Mouse (Mus musculus) midbrain, embryonic 15.5 days (tissue): ENCODE results near the gene Fstl4. TPM values are rescaled to one million over a fixed set of nuclear protein-coding genes. Genes with fewer than 3 reads are reported as not detected.

Experiments
- ATAC-seq: fragments of 200-750 bp; cut with Nextera tagmentation; replicated peaks from 2 replicates; pipeline ENCODE4 v1.8.0; 2017; ENCODE audit warnings: moderate TSS enrichment
- H3K27ac ChIP-seq: fragments of 300-500 bp; sonication (generic); 2 replicates; pipeline ENCODE4 v1.5.1; 2015; ENCODE audit warnings: mild to moderate bottlenecking, inconsistent platforms
- H3K27me3 ChIP-seq: fragments of 300-500 bp; sonication (generic); replicated peaks from 2 replicates; pipeline ENCODE4 v1.6.1; 2015; ENCODE audit warnings: inconsistent platforms
- H3K36me3 ChIP-seq: fragments of 300-500 bp; sonication (generic); replicated peaks from 2 replicates; pipeline ENCODE4 v1.6.1; 2015; ENCODE audit warnings: inconsistent platforms
- H3K4me1 ChIP-seq: fragments of 300-500 bp; sonication (generic); 2 replicates; pipeline ENCODE4 v1.6.1; 2015; ENCODE audit warnings: inconsistent platforms
- H3K4me2 ChIP-seq: fragments of 300-500 bp; sonication (generic); 2 replicates; pipeline ENCODE4 v1.6.1; 2015; ENCODE audit warnings: inconsistent platforms, mild to moderate bottlenecking, moderate library complexity
- H3K4me3 ChIP-seq: fragments of 300-500 bp; sonication (generic); 2 replicates; pipeline ENCODE4 v1.5.1; 2015; ENCODE audit warnings: mild to moderate bottlenecking, inconsistent platforms
- H3K9ac ChIP-seq: fragments of 300-500 bp; sonication (generic); 2 replicates; pipeline ENCODE4 v1.6.1; 2015; ENCODE audit warnings: mild to moderate bottlenecking, inconsistent platforms
- H3K9me3 ChIP-seq: fragments of 300-500 bp; sonication (generic); 2 replicates; pipeline ENCODE4 v1.6.1; 2016; ENCODE audit warnings: inconsistent platforms
- WGBS: fragments of 180-500 bp; shearing (Covaris S2); methylation state at CpG from one replicate; pipeline ENCODE4 v1.1.7; 2015; ENCODE audit warnings: mixed read lengths; 5-methylcytosine and 5-hydroxymethylcytosine counted together
- polyA plus RNA-seq: library from polyadenylated mRNA; unstranded; fragments of >200 nt; fragmentation: Nextera tagmentation; extraction: Ambion mirVana; gene quantifications from 2 replicates; pipeline ENCODE4 v1.2.1, GENCODE M21; 2015

The Fstl4 gene
- polyA plus RNA-seq, 1 experiment from 2014 or later: 11.5 TPM

- Histone ChIP-seq H3K9ac (no peak overlapping the region), H3K27me3 (no peaks in the 10 kb centered on the region), H3K4me2 (no peak overlapping the region), H3K4me3 (no peak overlapping the region), H3K4me1 (no peaks in the 10 kb centered on the region), H3K9me3 (no peaks in the 10 kb centered on the region), H3K36me3 (no peaks in the 10 kb centered on the region), H3K27ac (no peak overlapping the region)
- ATAC-seq: no peak
- WGBS: 89% methylated on average over 5 of the region's 5 CpGs
Measured at GRCm38 (mm10) chr11:52782426-52782825, 18.0 kb downstream of the Fstl4 start.

- Histone ChIP-seq H3K4me3 (no peak overlapping the region), H3K27ac (no peak overlapping the region), H3K27me3 (no peaks in the 10 kb centered on the region), H3K4me2 (no peak overlapping the region), H3K9ac (no peak overlapping the region), H3K36me3 (no peaks in the 10 kb centered on the region), H3K9me3 (no peaks in the 10 kb centered on the region), H3K4me1 (no peaks in the 10 kb centered on the region)
- no peak for ATAC-seq
- 70% methylated on average over 5 of the region's 5 CpGs for WGBS
Measured at GRCm38 (mm10) chr11:52794331-52794730, 29.9 kb downstream of the Fstl4 start.

DNA sequence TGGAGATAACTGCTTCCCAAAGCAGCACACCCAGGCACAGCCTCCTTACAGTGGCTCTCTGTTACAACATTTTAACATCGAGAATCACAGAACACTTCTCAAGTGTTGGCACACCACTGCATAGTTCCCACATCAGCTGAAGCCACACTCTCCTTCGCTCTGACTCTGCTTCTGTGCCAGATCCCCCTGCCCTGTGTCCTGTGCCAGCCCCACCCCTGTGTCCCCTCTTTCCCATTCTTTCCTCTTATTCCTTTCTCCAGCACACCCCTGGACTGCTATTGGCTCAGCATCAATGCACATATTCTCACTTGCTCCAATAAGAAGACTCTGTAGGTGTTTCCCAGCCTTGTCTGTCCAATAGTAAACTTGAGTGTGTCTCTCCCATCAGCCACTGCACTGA lies 45.1 kb downstream of the Fstl4 start:
- no peak overlapping the region for H3K4me3 ChIP-seq
- no peak for ATAC-seq
- WGBS: 88% methylated on average over 2 of the region's 2 CpGs

DNA sequence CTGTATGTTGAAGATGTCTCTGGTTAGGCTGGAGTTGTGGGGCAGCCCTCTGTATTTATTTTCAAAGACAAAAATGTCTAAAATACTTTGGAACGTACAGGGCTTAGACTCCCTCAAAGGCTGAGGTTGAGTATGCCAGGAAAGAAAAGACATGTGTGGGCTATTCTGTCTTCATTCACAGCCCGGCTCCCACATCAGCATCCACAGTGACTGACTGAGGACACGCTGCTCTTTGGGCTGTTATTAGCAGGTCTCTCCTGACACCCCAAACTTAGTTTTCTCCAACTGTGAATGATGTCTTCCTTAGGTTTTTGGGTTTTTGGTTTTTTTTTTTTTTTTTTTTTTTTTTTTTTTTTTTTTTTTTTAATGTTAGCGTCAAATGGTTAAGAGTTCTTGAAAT lies 51.6 kb downstream of the Fstl4 start:
- no peak overlapping the region for H3K9ac ChIP-seq
- H3K4me1 ChIP-seq: no peaks in the 10 kb centered on the region
- no peaks in the 10 kb centered on the region for H3K36me3 ChIP-seq
- H3K27me3 ChIP-seq: no peaks in the 10 kb centered on the region
- WGBS: 82% methylated on average over 4 of the region's 4 CpGs
- H3K27ac ChIP-seq: no peak overlapping the region
- H3K9me3 ChIP-seq: no peaks in the 10 kb centered on the region
- H3K4me2 ChIP-seq: no peak overlapping the region
- H3K4me3 ChIP-seq: no peak overlapping the region
- ATAC-seq: no peak

More for the DNA sequence above, 45.1 kb downstream of the Fstl4 start:
- Histone ChIP-seq H3K9me3 (no peaks in the 10 kb centered on the region), H3K4me2 (no peak overlapping the region), H3K9ac (no peak overlapping the region), H3K4me1 (no peaks in the 10 kb centered on the region), H3K36me3 (no peaks in the 10 kb centered on the region), H3K27ac (no peak overlapping the region), H3K27me3 (no peaks in the 10 kb centered on the region)

GRCm38 (mm10) chr11:52820336-52820905 lies 56.0 kb downstream of the Fstl4 start:
- 0% methylated on average over 2 of the region's 2 CpGs for WGBS
- no peak for ATAC-seq
- Histone ChIP-seq H3K27ac (no peak overlapping the region), H3K27me3 (no peaks in the 10 kb centered on the region), H3K9ac (no peak overlapping the region), H3K4me3 (no peak overlapping the region), H3K36me3 (no peaks in the 10 kb centered on the region), H3K4me2 (no peak overlapping the region), H3K4me1 (no peaks in the 10 kb centered on the region), H3K9me3 (no peaks in the 10 kb centered on the region)

- H3K4me1 ChIP-seq: no peaks in the 10 kb centered on the region
- no peaks in the 10 kb centered on the region for H3K36me3 ChIP-seq
- H3K4me2 ChIP-seq: no peak overlapping the region
- 85% methylated on average over 2 of the region's 2 CpGs for WGBS
- H3K27me3 ChIP-seq: no peaks in the 10 kb centered on the region
- no peak overlapping the region for H3K27ac ChIP-seq
- no peak for ATAC-seq
- H3K9ac ChIP-seq: no peak overlapping the region
- no peak overlapping the region for H3K4me3 ChIP-seq
- H3K9me3 ChIP-seq: no peaks in the 10 kb centered on the region
Measured at GRCm38 (mm10) chr11:52826591-52826990, 62.2 kb downstream of the Fstl4 start.

GRCm38 (mm10) chr11:52831631-52832310 lies 67.3 kb downstream of the Fstl4 start:
- H3K4me2 ChIP-seq: no peak overlapping the region
- no peak overlapping the region for H3K27ac ChIP-seq
- no peaks in the 10 kb centered on the region for H3K36me3 ChIP-seq
- ATAC-seq: no peak
- no peak overlapping the region for H3K4me3 ChIP-seq
- H3K27me3 ChIP-seq: no peaks in the 10 kb centered on the region
- H3K4me1 ChIP-seq: no peaks in the 10 kb centered on the region
- H3K9me3 ChIP-seq: no peaks in the 10 kb centered on the region
- 69% methylated on average over 12 of the region's 12 CpGs for WGBS
- no peak overlapping the region for H3K9ac ChIP-seq

DNA sequence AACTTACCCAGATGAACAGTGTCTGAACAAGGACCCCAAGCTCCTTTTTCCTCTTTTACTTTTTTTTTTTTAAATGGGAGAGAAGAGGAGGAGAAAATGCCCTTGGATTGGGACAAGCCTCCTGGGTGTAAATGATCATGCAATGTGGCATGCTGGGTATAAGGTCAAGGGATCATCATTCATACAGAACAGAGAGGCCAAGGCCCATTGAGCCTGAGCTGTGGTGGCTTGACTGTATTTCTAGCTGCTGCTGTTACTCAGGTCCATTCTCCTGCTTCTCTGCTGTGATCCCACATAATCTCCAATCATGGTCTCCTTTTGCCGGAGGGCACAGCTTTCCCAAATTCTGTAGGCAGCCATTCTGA lies 67.9 kb downstream of the Fstl4 start:
- no peak for ATAC-seq
- Histone ChIP-seq H3K4me2 (no peak overlapping the region), H3K4me1 (no peaks in the 10 kb centered on the region), H3K36me3 (no peaks in the 10 kb centered on the region), H3K9ac (no peak overlapping the region), H3K27ac (no peak overlapping the region), H3K27me3 (no peaks in the 10 kb centered on the region), H3K4me3 (no peak overlapping the region), H3K9me3 (no peaks in the 10 kb centered on the region)
- 94% methylated on average over 1 of the region's 1 CpGs for WGBS

DNA sequence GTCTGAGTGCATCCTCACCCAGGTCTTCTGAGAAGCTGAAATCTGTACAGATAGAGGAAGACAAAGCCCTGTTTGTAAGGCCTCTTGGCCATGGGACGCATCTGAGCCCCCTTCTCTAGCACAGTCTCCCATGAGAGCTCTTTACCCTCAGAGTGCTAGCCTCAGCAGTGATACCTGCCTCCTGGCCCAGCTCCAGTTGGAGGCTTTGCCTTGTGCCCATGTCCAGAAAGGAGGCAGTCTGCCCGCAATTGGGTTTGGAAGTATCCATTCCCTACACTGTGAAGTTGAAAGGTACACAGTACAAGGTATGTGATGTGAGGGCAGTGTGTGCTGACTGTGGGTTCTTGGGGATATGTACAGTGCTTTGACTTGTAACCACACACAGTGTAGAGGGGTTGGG lies 84.3 kb downstream of the Fstl4 start:
- Histone ChIP-seq H3K36me3 (no peaks in the 10 kb centered on the region), H3K4me2 (no peak overlapping the region), H3K27me3 (no peaks in the 10 kb centered on the region), H3K9ac (no peak overlapping the region), H3K4me3 (no peak overlapping the region), H3K4me1 (no peaks in the 10 kb centered on the region), H3K9me3 (no peaks in the 10 kb centered on the region), H3K27ac (no peak overlapping the region)
- ATAC-seq: no peak
- WGBS: 87% methylated on average over 2 of the region's 2 CpGs

GRCm38 (mm10) chr11:52850071-52850470 lies 85.6 kb downstream of the Fstl4 start:
- ATAC-seq: no peak
- WGBS: 91% methylated on average over 3 of the region's 3 CpGs
- H3K27me3 ChIP-seq: no peaks in the 10 kb centered on the region

GRCm38 (mm10) chr11:52872846-52873512 lies 108.5 kb downstream of the Fstl4 start:
- no peak for ATAC-seq
- no peaks in the 10 kb centered on the region for H3K4me1 ChIP-seq
- H3K9me3 ChIP-seq: no peaks in the 10 kb centered on the region
- no peaks in the 10 kb centered on the region for H3K27me3 ChIP-seq
- WGBS: 84% methylated on average over 15 of the region's 15 CpGs
- no peak overlapping the region for H3K27ac ChIP-seq
- H3K9ac ChIP-seq: no peak overlapping the region
- no peak overlapping the region for H3K4me2 ChIP-seq
- no peak overlapping the region for H3K4me3 ChIP-seq
- no peaks in the 10 kb centered on the region for H3K36me3 ChIP-seq

More at GRCm38 (mm10) chr11:52850071-52850470, 85.6 kb downstream of the Fstl4 start:
- Histone ChIP-seq H3K4me1 (no peaks in the 10 kb centered on the region), H3K27ac (no peak overlapping the region), H3K4me2 (no peak overlapping the region), H3K36me3 (no peaks in the 10 kb centered on the region), H3K9me3 (no peaks in the 10 kb centered on the region), H3K9ac (no peak overlapping the region), H3K4me3 (no peak overlapping the region)

DNA sequence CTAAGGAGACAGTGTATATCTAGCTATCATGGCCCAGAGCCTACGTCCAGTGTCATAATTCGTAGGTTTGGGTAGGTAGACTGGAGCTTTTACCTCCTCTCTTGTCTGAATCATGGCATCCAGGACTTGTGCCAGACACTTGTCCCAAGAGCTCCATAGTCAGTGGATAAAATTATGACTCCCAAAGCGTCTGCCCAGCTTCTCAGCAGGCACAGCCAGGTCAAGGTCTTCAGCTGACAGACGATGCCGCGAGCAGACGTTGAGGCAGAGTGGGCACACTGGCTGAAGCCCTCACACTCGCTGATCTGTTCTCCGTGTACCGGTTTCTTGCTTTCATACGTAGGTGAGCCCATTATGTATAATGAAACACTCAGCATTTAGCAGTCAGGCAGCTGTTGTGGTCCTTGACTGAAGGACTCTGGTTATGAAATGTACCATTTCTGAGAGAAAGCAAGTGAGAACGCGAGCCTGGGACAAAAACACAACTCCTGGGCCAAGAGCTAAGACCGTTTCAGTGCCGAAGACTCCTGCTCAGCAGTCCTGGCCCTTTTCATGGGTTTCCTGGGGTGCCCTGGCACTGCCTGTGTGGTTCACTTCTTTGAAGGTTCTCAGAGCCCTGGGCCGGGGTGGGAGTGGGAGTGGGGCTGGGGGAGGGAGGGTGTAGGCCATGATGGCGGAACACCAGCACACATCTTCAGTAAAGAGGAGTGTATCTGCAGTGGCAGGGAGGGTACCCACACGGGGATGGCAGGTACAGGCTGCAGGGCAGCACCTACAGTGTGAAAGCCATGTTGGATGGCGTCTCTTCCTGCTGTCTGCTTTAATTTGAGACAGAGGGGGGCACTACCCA lies 111.7 kb downstream of the Fstl4 start:
- Histone ChIP-seq H3K36me3 (no peaks in the 10 kb centered on the region), H3K27me3 (no peaks in the 10 kb centered on the region), H3K4me3 (no peak overlapping the region), H3K4me2 (no peak overlapping the region), H3K9me3 (no peaks in the 10 kb centered on the region), H3K27ac (no peak overlapping the region), H3K9ac (no peak overlapping the region), H3K4me1 (no peaks in the 10 kb centered on the region)
- ATAC-seq: no peak
- WGBS: 90% methylated on average over 19 of the region's 19 CpGs
